Mouse (Mus musculus) spleen, adult 12 weeks (tissue): ENCODE data around the gene Rhou.

Experiments used
- DNase-seq: peaks from one replicate; pipeline ENCODE4 v3.0.0; 2022; ENCODE audit warnings: low spot score

Rhou gene

GRCm38 (mm10) chr8:123692165-123692962 is 38.6 kb downstream of the Rhou start:
- DNase-seq, result no peak

GRCm38 (mm10) chr8:123696167-123696566 is 42.4 kb downstream of the Rhou start:
- DNase-seq, result no peak

GRCm38 (mm10) chr8:123697329-123697728 is 43.6 kb downstream of the Rhou start:
- no peak for DNase-seq

GRCm38 (mm10) chr8:123700399-123701070 is 46.8 kb downstream of the Rhou start:
- no peak for DNase-seq

- DNase-seq, result no peak
Observed at GRCm38 (mm10) chr8:123701952-123702587, 48.3 kb downstream of the Rhou start.

- no peak for DNase-seq
Observed at GRCm38 (mm10) chr8:123705376-123705775, 51.6 kb downstream of the Rhou start.

GRCm38 (mm10) chr8:123707137-123707536 is 53.4 kb downstream of the Rhou start:
- DNase-seq, result no peak

- DNase-seq, result no peak
Observed at GRCm38 (mm10) chr8:123708729-123709128, 55.0 kb downstream of the Rhou start.

- DNase-seq, result no peak
Observed at GRCm38 (mm10) chr8:123710335-123710734, 56.6 kb downstream of the Rhou start.
